Mouse (Mus musculus) heart, postnatal 0 days (tissue): ENCODE data around the gene Cyth1.

ENCODE experiments used
- CTCF ChIP-seq: IDR thresholded peaks from 2 replicates; pipeline ENCODE4 v1.5.1; 2016; ENCODE audit warnings: antibody characterized with exemption, control low read depth, low read depth
- EP300 ChIP-seq: IDR thresholded peaks from 2 replicates; pipeline ENCODE4 v1.6.1; 2016; ENCODE audit warnings: antibody characterized with exemption, low read depth

DNA sequence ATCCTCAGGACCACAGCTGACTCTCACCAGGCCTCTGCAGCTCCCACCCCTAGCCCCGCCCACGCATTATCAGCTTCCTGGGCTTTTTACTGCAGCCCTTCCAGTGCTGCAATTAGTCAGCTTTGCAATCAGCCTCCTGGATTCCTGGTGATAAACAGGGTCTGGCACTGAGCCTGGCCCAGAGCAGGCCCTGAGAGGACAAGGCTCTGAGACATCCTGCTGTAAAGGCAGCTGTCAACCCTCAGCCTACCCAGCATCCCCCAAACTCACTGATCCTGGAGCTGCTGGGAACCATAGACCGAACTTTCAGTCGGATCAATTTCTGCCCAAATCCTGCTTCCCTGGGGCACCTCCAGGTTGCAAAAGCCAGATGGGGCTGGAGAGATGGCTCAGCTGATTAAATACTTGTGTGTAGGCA lies 114.6 kb downstream of the Cyth1 start:
- TF ChIP-seq EP300 (no peak), CTCF (no peak)
